Mouse (Mus musculus): ENCODE data around the gene Tap2.

Gene Tap2

DNA sequence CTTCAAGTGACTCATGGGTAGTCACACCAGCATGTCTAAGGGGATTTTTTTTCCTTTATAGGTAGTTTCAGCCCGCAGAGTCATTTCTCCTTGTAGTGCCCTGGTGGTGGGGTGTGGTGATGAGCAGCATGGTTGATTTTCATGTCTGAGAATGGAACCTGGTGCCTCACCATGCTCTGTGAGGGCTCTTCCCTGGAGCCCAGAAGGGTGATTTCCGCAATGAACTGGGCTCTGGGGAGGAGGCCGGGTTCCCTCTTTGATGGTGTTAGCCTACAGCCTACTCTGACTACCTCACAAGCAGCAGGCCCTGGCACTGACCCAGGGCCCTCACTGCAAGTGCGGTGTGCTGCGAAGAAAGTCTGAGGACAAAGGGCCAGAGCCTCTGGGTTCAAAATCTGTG is at the start of gene Tap2:
Gene Tap2 (plus strand): TSS at position 84 of the 400 bp plus-strand sequence.
- DNase-seq, result no peak

DNA sequence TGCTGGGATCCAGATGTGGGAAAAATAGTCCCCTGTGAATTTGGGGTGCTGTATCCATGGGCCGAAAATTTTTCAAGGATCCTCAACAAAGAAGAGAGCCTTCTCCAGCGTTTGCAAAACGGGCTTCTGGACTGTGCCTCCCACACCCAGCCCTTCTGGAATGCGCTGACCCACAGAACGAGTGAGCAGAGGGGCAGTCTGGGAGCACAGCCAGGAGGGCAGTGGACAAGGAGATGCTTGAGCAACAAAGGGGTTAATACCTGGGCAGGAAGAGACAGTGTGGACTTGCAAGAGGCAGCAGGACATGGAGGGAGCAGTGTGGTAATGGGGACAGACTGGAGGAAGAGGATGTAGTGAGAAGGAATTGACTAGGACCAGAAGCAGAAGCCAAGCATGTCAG is 47.8 kb upstream of the Tap2 start:
- DNase-seq, result no peak

DNA sequence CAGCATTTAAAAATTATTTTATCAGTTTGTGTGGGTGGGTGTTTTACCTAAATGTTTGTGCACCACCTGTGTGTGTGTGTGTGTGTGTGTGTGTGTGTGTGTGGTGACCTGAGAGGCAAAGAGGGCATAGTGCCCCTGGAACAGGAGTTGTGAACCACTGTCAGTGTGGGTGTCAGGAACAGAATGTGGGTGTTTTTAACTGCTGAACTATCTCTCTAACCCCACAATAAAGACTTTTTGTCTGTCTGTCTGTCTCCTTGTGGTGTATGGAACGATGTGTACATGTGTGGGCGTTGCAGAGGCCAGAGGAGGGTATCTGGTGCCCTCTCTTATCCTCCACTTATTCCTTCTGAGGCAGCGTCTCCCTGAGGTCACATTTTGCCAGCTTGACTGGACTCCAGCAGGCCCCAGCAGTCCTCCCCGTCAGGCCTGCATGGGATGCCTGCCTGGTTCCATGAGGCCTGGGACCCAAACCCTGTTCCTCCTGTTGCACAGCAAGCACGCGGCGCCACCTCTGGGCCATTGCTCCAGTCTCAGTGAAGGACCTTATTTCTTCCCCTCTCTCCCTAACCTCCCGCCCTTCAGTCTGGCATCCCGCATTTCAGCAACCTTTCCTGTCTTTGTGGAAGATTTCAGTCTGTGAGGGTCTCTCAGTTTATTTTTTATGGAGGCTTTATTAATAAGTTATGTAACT is 39.0 kb upstream of the Tap2 start:
- peak; percentile 40 for DNase-seq

DNA sequence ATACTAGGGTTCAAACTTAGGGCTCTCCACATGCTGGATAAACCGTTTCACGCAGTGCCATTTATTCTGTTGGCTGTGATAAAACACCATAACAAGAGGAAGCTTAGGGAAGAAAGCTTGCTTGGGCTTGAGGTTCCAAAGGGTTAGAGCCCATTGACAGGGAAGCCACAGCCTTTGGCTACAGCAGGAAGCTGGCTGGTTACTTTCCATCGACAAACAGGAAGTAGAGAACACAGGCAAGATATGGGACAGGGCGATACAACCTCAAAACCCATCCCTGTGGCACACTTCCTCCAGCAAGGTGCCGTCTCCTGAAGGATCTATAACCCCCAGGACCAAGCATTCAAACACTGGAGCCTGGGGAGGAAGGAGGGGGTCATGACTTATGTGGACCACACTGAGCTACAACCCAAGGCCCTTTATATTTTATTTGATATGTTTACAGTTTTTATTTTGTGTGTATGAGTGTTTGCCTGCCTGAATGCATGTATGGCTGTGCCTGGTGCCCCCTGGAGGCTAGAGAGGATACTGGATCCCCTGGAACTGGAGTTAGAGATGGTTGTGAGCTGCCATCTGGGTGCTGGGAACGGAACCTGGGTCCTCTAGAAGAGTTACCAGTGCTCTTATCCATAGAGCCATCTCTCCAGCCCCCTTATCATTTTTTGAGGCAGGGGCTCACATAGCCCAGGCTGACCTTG is 38.1 kb upstream of the Tap2 start:
- no peak for DNase-seq

DNA sequence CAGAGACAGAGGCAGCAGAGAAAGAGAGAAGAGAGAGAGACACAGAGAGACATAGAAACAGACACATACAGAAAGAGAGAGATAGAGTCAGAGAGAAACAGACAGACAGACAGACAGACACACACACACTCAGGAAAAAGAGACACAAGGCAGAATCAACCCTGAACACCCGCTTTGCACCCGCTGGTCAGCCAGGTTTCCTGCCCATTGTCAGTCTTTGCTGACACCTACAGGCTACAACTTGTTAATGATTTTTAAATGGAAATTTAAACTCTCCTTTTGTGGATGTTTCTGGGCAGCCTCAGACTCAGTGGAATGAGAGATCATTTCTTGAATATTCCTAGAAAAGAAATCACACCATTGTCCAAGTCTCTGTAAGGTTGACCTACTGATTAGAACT is 34.0 kb upstream of the Tap2 start:
- peak; percentile 64 for DNase-seq

DNA sequence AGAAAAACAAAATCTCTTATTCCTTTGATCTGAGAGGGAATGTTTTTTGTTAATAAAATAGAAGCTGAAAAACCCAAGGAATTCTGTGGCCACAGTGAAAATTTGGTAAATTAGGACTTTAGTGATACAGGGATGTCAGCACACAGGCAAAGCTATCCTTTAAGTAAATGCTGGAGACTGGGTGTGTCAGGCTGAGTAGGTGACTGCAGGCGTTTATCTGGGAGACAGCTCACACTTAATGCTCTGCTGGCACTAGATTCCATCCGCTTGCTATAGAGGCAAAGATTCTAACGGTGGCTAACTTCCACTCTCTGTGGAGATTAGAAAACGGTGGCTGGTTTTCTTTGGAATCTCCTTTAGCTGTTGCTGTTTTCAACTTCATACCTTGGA is 32.8 kb upstream of the Tap2 start:
- no peak for DNase-seq

DNA sequence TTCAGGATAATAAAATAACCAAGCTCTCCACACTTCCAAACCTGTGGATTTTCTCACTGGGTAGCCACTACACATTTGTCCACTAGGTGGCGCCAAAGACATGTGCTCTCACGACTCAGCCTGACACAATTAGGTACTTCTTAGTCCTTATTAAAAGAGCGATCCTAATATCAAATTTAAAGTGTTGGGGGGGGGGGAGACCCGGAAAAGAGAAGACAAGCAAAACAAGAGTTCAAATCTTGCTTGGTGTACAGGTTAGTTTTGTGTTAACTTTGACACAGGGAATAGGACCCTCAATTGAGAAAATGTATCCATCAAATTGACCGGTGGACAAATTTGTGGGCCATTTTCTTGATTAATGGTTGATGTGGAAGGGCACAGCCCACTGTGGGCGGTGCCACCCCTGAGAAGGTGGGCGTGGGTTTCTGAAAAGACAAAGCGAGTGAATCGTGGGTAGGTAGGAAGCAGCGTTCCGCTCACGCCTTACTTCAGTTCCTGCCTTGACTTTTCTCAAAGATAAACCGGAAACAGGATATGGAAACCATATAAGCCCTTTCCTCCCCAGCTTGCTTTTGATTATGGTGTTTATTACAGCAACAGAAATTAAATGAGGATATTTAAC is 32.3 kb upstream of the Tap2 start:
- peak; percentile 88 for DNase-seq

DNA sequence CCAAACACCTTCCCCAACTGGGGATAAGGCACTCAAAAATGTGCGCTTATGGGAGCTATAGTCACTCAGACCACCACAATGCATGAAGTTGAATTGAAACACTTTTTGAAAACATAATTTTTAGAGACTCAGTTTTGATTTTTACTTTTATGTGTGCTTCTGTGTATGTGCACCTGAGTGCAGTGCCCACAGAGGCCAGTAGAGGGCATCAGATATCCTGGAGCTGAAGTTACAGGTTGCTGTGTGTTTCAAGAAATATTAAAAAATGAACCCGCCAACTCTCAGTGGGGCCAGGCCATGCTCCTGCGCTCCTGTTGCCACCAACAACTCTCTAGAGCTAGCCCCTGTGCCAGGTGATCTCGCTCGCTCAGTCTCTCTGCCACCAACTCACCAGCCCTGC is 30.8 kb upstream of the Tap2 start:
- no peak for DNase-seq

DNA sequence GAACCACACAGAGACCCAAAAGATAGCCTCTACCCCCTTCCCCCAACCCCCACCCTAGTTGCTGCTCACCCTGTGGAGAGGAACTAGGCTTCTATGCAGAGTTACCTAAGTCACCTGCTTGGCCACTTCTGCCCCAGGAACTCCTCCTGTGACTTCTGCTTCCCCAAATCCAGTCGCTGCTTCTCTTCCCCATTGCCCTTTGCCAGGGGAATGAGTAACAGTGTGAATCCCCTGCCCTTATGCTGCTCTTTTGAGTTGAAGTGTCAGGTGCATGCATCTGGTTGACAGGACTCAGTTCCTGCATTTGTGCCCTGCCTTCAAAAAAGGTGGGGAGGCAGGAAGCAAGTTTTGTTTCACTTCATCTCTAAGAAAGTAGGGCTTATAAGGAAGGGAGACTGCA is 29.3 kb upstream of the Tap2 start:
- no peak for DNase-seq

DNA sequence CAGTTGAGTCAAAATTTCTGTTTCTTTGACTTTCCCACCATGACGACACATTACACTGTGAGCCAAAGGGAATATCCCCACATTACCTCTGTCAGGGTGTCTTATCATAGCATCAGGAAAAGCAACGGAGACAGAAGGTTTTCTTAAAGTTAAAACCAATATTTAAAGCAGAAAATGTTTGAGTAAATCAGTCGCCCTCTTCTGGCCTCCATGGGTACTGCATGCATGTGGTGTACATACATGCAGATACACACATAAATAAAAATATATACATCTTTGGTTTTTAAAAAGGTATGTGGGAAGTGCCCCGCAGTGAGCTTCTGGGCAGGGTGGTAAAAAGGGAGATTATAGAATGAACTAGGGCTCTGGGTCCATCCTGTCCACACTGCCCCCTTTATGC is 26.1 kb upstream of the Tap2 start:
- DNase-seq, result no peak

DNA sequence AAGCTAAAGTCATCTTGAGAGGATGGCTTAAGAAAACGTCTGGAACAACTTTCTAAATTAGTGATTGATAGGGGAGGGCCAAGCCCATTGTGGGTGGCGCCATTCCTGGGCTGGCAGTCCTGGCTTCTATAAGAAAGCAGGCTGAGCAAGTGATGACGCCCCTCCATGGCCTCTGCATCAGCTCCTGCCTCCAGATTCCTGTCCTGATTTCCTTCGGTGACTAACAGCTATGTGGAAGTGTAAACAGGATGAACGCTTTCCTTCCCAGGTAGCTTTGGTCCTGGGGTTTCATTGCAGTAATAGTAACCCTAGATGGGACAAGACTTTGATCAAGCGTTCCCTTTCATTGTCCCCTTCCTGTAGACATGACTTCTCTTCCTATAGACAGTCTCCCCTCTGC is 24.3 kb upstream of the Tap2 start:
- DNase-seq, result no peak

DNA sequence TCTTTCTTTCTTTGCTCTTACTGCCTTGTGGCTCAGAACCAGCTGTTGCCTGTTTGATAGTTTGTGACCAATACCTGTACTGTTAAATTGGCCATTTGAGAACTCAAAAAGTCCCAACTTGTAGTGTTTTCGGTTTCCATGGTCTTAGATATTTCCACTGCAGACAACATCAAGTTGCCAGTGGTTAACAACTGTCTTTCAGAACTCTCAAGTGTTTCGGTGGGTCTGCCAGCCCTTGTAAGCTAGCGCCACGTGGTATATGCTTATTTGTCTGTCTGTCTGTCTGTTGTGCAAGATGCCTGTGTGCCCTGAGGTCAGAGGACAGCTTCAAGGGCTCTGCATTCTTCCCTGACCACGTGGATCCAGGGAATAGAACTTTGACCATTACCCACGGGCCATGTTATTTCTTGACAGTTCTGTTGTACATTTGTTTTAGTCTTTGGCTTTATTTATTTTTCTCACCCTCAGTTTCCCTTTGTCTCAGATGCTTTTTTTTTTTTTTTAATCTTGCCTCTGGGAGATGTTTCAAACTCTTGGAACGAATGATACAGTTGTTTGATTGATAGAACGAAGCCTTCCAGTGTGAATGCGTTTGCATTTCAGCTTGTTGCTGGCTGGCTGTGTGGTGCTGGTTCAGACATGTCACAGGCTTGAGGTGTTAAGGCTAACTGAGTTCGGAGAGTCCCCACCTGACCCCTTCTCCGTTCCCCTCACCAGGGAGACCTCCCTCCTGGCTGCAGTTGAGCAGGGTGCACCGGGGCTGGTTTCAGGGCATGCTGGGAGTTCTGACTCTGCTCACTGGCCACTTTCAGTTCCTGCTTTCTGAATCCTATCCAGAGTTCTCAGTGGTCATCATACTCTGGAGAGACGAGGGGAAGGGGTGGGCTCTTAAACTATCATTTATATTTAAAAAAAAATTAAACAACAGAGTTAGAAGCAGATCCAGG is 23.1 kb upstream of the Tap2 start:
- no peak for DNase-seq

DNA sequence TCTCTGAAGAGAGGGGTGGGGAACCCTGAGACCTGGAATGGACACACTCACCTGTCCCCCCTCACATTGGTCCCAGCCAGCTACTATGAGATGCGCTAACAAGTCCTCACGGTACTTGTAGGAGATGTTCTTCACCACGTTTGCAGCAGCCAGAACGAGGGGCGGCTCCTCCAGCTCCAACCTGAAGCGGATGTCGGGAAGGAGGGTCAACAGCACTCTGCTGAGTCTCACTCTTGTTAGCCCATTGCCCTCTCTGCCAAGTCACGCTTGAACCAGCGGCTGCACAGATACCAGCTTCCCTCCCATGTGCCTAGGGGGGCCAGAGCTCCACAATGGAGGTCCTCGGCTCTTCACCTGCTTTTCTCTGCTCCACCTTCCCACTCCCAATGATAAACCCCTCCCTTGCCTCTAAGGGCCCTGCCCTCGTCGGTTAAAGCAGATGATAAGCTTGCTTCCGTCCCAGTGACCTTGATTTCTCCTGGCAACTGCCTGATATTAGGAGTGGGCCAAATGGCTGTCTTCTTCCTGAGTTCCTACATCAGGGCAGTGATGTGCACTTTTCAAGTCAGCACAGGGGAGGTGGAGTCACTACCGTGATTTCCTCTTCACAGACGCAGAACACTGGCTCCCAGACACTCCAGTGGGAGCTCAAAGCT is 19.6 kb upstream of the Tap2 start:
- DNase-seq, result no peak

DNA sequence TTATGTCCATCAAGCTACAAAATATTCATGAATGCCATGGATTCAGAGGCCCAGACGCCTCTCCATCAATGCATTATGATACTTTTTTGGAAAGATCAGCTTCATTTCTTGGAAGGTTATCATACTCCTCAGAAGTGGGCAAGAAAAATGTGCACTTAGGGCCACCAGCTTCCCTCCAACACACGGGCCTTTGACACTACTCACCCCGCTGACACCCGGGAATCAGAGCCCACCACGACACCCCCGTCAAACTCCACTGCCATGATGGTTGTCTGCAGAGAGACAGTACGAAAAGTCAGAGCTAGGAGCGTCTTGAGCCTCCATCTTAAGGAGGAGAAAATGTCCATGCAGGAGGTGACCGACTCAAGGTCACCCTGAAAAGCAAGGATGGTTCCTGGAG is 17.8 kb upstream of the Tap2 start:
- no peak for DNase-seq

DNA sequence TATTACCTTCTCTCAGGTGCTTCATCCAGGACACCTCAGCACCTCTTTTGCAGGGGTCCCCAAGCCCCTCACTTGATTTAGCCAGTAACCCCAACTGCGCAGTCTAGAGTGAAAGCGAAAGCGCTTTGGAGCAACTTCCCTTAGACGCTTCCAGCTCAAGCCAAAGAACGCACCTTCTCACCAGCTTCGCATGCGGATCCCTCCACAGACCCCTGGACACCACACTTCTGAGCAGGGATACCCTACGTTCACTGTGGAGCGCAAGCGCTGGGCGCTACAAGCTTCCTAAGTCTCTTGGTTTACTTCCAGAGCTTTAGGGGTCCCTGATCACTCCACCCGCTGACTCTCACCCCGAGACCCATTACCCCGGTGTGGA is 16.5 kb upstream of the Tap2 start:
- DNase-seq, result no peak

DNA sequence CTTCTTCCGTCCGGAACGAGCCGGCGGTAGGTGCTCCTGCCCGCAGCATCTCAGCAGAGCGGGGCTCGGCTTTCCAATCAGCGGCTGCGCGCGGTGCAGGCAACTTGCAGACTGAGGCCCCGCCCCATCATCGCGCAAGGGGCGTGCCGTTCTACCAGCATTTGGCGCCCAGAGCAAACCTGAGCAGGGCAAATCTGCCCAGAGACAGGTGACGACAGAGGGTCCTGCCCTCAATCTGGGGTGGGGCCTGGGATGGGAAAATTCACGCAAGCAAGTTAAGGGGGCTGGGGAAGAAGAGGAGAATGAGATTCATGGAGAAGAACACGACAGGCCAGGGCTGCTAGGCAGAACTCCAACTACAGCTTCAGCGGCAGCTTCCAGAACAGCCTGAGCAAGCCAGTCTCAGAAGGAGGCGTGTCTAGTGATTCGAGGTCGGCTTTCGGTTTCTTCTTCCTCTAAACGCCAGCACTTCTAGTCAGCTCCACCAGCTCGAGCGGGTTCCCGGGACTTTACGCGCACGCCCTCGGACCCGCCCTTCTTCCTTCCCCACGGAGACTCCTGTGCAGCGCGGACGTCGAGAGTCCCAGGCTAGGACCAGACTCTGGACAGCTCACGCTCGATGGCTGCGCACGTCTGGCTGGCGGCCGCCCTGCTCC is 15.9 kb upstream of the Tap2 start, which contains the start of the genes Tap1 and Psmb9:
Gene Tap1 (plus strand): TSS at position 293 of the 656 bp plus-strand sequence.
Gene Psmb9 (minus strand): TSS at position 504 of the 656 bp plus-strand sequence.
- DNase-seq, result peak; percentile 98

DNA sequence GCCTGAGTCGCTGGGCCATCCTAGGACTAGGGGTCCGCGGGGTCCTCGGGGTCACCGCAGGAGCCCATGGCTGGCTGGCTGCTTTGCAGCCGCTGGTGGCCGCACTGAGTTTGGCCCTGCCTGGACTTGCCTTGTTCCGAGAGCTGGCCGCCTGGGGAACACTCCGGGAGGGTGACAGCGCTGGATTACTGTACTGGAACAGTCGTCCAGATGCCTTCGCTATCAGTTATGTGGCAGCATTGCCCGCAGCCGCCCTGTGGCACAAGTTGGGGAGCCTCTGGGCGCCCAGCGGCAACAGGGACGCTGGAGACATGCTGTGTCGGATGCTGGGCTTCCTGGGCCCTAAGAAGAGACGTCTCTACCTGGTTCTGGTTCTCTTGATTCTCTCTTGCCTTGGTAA is 15.3 kb upstream of the Tap2 start:
- DNase-seq, result peak; percentile 40

DNA sequence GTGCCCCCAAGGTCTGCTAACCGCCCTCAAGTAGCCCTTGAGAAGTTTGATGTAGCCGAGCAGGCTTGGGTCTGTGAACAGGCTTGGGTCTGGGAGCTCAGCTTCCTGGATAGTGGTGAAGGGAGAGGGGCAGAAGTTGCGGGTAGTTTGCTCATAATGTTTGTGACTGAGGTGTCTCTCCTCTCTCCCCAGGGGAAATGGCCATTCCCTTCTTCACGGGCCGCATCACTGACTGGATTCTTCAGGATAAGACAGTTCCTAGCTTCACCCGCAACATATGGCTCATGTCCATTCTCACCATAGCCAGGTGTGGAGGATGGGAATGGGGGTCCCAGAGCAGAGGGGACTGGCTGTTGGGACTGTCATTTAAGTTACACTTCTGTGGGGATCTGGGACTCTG is 14.3 kb upstream of the Tap2 start:
- DNase-seq, result no peak

DNA sequence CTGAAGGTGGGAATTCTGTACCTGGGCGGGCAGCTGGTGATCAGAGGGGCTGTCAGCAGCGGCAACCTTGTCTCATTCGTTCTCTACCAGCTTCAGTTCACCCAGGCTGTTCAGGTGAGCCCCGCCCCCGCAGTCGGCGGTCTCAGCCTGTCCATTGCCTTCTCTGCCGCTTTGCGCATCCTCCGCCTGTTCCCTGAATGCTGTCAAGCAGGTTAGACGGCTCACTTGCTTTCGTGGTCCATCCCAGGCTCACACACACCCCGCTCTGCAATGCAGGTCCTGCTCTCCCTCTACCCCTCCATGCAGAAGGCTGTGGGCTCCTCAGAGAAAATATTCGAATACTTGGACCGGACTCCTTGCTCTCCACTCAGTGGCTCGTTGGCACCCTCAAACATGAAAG is 10.5 kb upstream of the Tap2 start:
- no peak for DNase-seq

DNA sequence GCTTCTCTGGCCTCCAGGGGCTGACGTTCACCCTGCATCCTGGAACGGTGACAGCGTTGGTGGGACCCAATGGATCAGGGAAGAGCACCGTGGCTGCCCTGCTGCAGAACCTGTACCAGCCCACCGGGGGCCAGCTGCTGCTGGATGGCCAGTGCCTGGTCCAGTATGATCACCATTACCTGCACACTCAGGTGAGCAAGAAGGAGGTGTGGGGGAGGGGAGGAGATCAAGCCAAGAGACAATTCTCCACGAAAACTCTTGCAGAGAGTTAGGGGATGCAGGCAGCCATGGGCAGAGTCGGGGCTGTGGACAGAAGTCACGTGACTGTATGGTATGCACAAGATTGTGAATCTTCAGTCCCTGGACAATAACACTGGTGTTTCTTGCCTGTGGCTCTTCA is 9.9 kb upstream of the Tap2 start:
- no peak for DNase-seq

DNA sequence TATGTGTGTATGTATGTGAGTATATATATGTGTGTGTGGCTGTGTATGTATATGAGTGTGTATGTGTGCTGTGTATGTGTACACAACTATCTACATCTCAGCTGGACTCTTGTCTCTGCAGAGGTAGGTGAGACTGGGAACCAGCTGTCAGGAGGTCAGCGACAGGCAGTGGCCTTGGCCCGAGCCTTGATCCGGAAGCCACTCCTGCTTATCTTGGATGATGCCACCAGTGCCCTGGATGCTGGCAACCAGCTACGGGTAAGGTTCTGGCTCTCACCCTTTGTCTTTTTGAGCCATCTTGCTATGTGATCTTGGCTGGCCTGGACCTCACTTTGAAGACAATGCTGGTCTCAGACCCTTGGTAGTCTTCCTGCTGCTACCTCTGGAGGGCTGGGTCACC is 8.6 kb upstream of the Tap2 start:
- no peak for DNase-seq

DNA sequence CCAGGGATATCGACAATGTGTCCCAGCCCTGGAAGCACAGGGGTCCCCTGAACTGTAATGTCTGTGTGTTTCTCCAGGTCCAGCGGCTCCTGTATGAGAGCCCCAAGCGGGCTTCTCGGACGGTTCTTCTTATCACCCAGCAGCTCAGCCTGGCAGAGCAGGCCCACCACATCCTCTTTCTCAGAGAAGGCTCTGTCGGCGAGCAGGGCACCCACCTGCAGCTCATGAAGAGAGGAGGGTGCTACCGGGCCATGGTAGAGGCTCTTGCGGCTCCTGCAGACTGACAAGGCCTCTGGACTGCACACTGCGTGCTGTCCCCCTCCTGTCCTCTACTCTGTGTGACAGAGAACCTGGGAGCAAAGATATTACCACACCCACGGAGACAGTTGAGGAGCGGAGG is 6.8 kb upstream of the Tap2 start:
- no peak for DNase-seq
